Mouse (Mus musculus) ES-E14 (cell line): Measurements from ENCODE around the gene Uqcr10.

ENCODE experiments used
- CHD2 ChIP-seq: IDR thresholded peaks from 2 replicates; pipeline ENCODE4 v1.6.1; 2014; ENCODE audit warnings: mild to moderate bottlenecking, low read depth, low read length, inconsistent platforms
- ZNF384 ChIP-seq: IDR thresholded peaks from 2 replicates; pipeline ENCODE4 v1.6.1; 2012; ENCODE audit warnings: low read depth, low read length, inconsistent platforms

DNA sequence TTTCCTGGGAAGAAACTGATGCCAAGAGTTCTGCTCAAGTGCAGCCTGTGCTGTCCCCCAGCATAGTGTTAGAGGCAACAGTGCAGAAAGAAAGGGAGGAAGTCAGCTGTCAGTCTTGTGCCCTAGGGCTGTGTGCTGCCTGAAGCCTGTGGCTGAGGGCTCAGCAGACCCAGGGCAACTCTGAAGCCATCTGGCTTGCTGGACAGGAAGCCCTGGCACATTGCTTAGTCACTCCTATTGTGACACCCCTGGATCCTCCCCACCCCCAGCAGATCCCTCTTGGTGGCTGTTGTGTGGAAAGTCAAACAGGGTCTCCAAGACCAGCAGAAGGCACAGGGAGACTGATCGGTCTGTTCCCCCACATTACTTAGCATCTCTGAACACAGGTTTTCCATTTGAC, 29.5 kb downstream of the Uqcr10 start:
- TF ChIP-seq ZNF384: no peak
- TF ChIP-seq CHD2: no peak
